Mouse (Mus musculus) spleen, adult 2 months (tissue): ENCODE results near the gene Dirc2. TPM values are rescaled to one million over a fixed set of nuclear protein-coding genes. Genes with fewer than 3 reads are reported as not detected.

Experiments used
- DNase-seq, 2 experiments: peaks; one replicate each; pipeline versions ENCODE4 v3.0.0 to v3.0.0-alpha.2; 2012 to 2021; ENCODE audit warnings: low spot score in 2 of 2, low read depth in 1 of 2
- H3K27ac ChIP-seq: fragments of 200-500 bp; 2 replicates; pipeline ENCODE4 v1.5.1; 2012; ENCODE audit warnings: low read length, inconsistent platforms; ENCODE audit not compliant: insufficient read depth
- H3K27me3 ChIP-seq: fragments of 200-500 bp; 2 replicates; pipeline ENCODE4 v1.6.1; 2012; ENCODE audit warnings: mild to moderate bottlenecking, moderate library complexity, low read length, inconsistent platforms; ENCODE audit not compliant: control insufficient read depth, insufficient read depth
- H3K36me3 ChIP-seq: fragments of 200-500 bp; 2 replicates; pipeline ENCODE4 v1.6.1; 2012; ENCODE audit warnings: mild to moderate bottlenecking, low read length, inconsistent platforms; ENCODE audit not compliant: control insufficient read depth, insufficient read depth
- H3K4me1 ChIP-seq: fragments of 200-500 bp; 2 replicates; pipeline ENCODE4 v1.6.1; 2011; ENCODE audit warnings: inconsistent platforms; ENCODE audit not compliant: control insufficient read depth, insufficient read depth, insufficient read length
- H3K4me3 ChIP-seq: fragments of 200-500 bp; 2 replicates; pipeline ENCODE4 v1.5.1; 2011; ENCODE audit warnings: mild to moderate bottlenecking, inconsistent platforms; ENCODE audit not compliant: insufficient read depth, insufficient read length; ENCODE audit errors: extremely low read depth
- CTCF ChIP-seq: fragments of 200-500 bp; IDR thresholded peaks from 2 replicates; pipeline ENCODE4 v1.5.1; 2011; ENCODE audit warnings: mild to moderate bottlenecking, inconsistent platforms; ENCODE audit not compliant: insufficient read depth, insufficient read length, insufficient replicate concordance; ENCODE audit errors: extremely low read depth
- POLR2A ChIP-seq: fragments of 200-500 bp; IDR thresholded peaks from 2 replicates; pipeline ENCODE4 v1.6.1; 2011; ENCODE audit warnings: low read depth, low read length, inconsistent platforms
- WGBS: fragments of 180-500 bp; shearing (Covaris S2); methylation state at CpG from one replicate; pipeline ENCODE4 v1.1.7; 2018; 5-methylcytosine and 5-hydroxymethylcytosine counted together
- polyA plus RNA-seq: library from polyadenylated mRNA; depleted of rRNA; stranded (reverse); fragments of >200 nt; gene quantifications from 2 replicates; pipeline ENCODE4 v1.2.3, GENCODE M21; 2012

The Dirc2 gene
- polyA plus RNA-seq, 1 experiment = 20.7 TPM

DNA sequence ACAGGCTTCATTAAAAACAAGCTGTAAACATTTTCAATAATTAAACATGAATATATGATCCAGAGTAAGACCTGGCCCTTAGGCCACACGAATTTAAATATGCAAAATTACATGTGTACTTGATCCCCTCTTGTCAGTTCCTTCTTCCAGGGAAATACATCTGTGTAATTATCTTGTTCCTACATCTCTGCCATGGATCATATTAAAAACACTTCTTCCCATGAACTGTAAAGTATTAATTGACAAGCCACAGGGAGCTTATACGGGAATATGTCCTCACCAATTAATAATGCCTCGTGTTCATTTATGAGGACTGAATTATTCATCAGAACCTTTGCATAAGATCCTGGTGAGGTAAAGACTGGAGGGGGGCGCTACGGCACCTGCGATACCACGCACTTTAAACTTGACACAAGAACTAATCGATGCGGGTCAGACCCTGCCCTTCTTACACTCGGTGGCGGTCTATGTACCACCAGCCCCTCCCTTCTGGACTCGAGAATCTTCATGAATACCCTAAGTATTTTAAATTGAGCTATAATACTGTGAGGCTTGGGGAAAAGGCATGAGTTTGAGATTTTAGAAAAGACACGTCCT is 74.8 kb downstream of the Dirc2 start:
- WGBS = 93% methylated on average over 13 of the region's 13 CpGs
- TF ChIP-seq CTCF (no peak), POLR2A (no peak)
- Histone ChIP-seq H3K27me3 (no peaks in the 10 kb centered on the region), H3K36me3 (peaks cover 11% of the 10 kb centered on the region), H3K4me3 (no peak overlapping the region), H3K4me1 (peaks cover 2% of the 10 kb centered on the region; the same call in 1 of the 2 replicates), H3K27ac (no peak overlapping the region)
- DNase-seq = no peak

DNA sequence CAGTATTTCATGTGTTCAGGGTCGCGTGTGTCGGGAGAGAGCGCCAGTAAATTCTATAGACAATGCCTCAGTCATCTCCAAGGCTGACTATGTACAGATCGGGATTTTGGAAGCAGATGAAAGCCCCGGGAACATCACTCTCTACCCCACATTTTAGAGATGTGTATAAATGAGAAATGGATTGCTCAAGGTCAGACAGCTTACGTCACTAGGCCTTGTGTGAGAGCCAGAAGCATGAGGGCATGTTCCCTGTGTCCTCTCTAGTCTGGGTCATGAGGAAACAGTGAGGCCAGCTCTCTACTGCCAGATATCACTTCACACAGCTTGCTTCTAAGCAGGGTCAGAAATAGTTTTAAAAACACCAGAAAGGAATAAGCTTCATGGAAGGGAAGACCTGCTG is 77.5 kb downstream of the Dirc2 start:
- no peak overlapping the region for H3K27ac ChIP-seq
- no peak for TF ChIP-seq POLR2A
- no peak for TF ChIP-seq CTCF
- H3K36me3 ChIP-seq = peaks cover 4% of the 10 kb centered on the region
- peaks cover 2% of the 10 kb centered on the region; the same call in 1 of the 2 replicates for H3K4me1 ChIP-seq
- DNase-seq = no peak
- 89% methylated on average over 7 of the region's 7 CpGs for WGBS
- H3K4me3 ChIP-seq = no peak overlapping the region
- H3K27me3 ChIP-seq = no peaks in the 10 kb centered on the region

DNA sequence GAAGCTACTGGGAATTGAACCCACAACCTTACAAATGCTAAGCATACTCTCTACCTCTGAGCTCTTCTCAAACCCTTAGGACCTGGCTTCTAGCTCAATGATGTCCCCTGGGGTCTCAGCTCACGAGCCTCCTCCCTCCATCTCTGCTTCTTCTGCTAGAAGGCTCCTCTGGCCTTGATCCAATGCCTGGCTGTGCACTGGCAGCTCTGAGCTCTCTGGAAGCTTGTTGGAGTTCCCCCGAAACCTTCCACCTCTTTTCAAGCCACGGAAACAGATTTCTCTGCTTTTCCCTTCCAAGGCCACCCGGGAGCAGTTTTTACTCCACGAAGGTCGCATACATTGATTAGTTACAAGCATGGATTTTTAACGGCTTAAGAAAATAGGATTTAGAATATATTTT is 82.7 kb downstream of the Dirc2 start:
- no peaks in the 10 kb centered on the region for H3K36me3 ChIP-seq
- no peak overlapping the region for H3K27ac ChIP-seq
- no peak for DNase-seq
- 84% methylated on average over 7 of the region's 7 CpGs for WGBS
- no peak overlapping the region for H3K4me3 ChIP-seq
- H3K4me1 ChIP-seq = no peaks in the 10 kb centered on the region
- TF ChIP-seq CTCF (no peak), POLR2A (no peak)
- no peaks in the 10 kb centered on the region for H3K27me3 ChIP-seq

DNA sequence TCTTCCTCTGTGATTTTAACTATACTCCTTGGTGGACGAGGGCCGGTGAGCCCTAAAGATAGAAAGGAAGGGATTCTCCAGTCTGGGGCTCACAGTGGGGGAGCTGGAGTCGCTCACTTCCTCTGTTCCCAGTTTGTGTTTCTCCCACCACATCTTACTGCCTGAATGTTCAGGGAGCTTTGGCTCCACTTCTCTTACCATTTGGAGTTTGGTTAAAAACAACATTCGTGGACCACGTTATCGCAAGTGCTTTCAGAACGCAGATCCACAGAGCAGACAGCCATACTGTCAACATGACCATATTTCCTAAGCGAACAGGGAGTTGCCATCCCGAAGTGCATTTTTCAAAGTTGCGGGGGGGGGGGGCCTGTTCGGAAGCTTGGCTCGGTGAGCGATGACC is 84.1 kb downstream of the Dirc2 start:
- WGBS = 87% methylated on average over 13 of the region's 13 CpGs
- no peaks in the 10 kb centered on the region for H3K36me3 ChIP-seq
- H3K4me3 ChIP-seq = no peak overlapping the region
- H3K4me1 ChIP-seq = no peaks in the 10 kb centered on the region
- DNase-seq = no peak
- H3K27ac ChIP-seq = no peak overlapping the region
- TF ChIP-seq CTCF = no peak
- no peak for TF ChIP-seq POLR2A
- no peaks in the 10 kb centered on the region for H3K27me3 ChIP-seq

DNA sequence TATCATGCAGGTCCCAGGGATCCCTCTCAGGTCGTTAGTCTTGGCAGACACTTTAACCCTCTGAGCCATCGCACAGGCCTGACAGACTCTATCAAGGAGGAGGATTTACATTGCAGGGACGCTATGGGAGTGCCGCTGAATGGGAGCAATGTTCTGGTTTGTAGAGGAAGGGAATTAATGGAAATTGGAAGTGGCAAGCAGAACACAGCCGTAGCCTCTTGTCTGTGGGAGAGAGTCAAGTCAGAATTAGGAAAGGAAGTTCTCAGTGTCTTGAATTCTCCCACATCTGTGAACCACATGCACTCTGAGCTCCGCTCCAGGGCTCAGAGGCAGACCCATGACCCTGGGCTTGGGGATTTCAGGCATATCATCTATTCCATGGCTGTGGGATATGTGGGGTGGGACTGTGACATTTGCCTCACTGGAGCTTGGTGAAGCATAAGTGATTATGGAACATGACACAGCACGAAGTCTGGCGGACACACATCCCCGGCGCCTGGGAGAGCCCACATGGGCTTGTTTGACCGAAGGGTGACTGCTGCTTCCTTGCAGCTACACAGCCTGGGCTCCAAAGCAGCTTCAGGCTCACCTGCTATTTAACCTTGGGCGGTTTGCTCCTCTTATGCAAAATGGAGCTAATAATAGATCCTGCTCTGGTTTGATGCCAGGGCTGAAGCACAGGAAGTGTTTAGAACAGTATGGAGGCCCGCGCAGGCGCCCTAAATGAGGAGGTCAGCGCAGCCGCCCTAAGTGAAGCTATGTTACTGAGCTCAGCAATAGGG is 87.6 kb downstream of the Dirc2 start:
- no peak for TF ChIP-seq CTCF
- no peak for TF ChIP-seq POLR2A
- DNase-seq = no peak
- no peaks in the 10 kb centered on the region for H3K4me1 ChIP-seq
- H3K27me3 ChIP-seq = no peaks in the 10 kb centered on the region
- H3K4me3 ChIP-seq = no peak overlapping the region
- H3K36me3 ChIP-seq = no peaks in the 10 kb centered on the region
- no peak overlapping the region for H3K27ac ChIP-seq
- 73% methylated on average over 17 of the region's 17 CpGs for WGBS

DNA sequence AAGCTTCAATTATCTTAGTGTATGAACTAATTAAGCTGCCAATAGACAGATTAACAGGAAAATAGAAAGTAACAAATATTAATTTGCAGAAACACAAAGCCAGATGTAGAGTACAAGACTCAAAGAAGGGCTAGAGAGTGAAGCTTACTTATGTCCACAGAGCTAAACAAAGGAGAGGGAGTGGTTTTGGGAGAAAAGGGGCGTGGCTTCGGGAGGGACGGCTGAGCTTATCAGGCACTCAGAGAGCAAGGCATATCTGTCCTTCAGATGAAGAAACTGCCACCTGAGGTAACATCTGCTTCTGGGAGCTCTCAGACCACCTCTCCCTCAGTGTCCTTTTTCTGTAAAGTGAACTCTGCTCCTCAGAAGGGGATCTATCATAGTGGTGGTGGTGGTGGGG is 90.7 kb downstream of the Dirc2 start:
- Histone ChIP-seq H3K27me3 (no peaks in the 10 kb centered on the region), H3K4me1 (no peaks in the 10 kb centered on the region), H3K27ac (no peak overlapping the region), H3K36me3 (no peaks in the 10 kb centered on the region), H3K4me3 (no peak overlapping the region)
- 30% methylated on average over 3 of the region's 3 CpGs for whole genome bisulfite sequencing
- TF ChIP-seq CTCF (no peak), POLR2A (no peak)
- no peak for DNase-seq

DNA sequence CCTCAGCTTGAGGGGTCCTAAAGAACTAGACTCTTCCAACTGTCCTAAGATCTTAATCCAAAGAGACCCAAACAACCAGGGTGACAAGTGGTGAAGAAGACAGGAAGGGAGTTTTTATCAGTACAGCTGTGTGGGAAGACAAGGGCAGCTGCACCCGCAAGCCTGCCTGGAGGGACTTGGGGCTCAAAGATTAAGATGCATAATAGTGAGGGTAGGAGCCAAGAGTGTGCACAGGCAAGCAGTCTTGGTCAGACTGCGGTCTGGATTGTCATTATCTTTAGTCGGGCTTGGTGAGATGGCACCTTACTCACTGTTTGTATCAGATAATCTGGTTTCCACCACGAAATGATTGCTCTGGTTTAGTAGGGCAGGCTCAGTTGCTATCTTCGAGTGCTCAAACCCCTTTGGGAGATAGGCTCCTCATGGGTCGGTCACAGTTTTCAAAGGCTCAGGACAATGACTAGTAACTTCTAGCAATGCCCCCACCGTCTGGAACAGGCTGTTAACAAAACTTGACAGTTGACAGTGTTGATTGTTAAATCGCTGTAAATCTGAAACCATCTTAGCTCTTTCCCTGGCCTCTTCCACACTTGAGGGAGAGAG is 91.5 kb downstream of the Dirc2 start:
- TF ChIP-seq CTCF (no peak), POLR2A (no peak)
- 73% methylated on average over 8 of the region's 8 CpGs for WGBS

More for the DNA sequence above, 91.5 kb downstream of the Dirc2 start:
- H3K27ac ChIP-seq = no peak overlapping the region
- H3K4me3 ChIP-seq = no peak overlapping the region
- H3K4me1 ChIP-seq = no peaks in the 10 kb centered on the region
- H3K27me3 ChIP-seq = no peaks in the 10 kb centered on the region
- no peak for DNase-seq
- no peaks in the 10 kb centered on the region for H3K36me3 ChIP-seq
